Mouse (Mus musculus): ENCODE data around the gene Sult2b1.

The Sult2b1 gene

DNA sequence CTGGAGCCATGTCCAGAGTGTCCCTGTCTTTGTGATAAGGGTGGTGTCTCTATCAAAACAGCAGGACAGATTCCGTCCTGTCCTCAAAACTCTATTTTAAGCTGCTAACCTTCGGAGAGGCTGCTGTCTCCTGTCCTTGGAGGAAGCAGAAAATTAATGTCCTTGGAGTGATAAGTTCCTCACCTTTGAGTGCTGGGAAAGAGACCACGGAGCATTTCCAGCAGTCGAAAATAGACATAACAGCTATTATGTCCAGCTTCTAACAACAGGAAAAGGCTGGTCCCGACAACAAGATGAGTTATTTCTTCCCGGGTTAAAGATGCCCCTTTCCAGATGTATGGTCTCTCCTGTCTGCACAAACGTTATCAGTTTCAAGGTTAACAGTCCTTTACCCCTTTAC is 9.2 kb downstream of the Sult2b1 start:
- no peak for DNase-seq (ENCODE audit: extremely low read depth, low read depth)

DNA sequence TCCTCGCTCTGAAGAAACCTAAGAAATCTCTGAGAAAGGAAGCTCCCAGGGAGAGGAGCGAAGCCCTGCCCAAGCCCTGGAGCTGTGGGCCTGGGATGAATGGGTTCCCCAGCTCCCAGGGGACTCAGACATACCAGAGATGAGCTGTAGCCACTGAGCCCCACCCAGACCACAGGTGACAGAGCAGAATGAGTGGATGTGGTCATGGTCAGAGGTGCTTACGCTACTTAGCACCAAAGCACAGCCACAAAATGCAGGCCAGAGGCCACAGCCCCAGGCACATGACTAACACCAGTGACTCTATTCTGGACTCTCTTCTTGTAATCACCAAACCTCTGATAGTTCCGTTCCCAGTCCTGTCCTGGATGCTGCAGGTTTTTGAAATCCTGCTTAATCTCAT is 13.4 kb downstream of the Sult2b1 start:
- no peak for DNase-seq (ENCODE audit: extremely low read depth, low read depth)

DNA sequence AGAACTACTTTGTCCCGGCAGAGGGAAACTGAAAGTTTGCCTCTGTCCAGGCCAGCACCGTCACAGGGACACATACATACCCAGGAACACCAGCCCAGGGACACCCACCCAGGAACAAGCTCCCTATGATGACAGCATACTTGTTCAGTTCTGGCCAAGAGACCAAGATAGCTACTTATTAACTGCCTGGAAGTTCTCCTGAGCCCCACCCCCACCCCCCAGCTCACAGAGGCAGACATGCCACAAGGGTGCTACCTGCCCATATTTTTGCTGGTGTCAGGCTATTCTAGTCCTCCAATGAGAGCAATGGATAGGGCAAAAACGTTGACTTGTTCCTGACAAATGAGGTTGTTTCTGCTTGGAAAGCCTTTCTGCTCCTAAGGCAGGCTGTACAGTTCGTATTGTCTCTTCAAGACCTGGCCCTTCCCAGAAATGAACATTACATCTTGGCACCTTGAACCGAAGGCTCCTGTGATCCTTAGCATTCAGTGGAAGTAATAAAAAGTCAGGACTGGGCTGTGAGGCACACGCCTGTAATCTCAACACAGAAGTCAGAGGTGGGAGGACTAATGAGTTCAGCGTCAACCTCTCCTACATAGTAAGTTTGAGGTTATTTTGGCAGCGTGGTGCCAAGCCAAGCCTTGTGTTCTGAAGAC is 13.9 kb downstream of the Sult2b1 start:
- no peak for DNase-seq (ENCODE audit: extremely low read depth, low read depth)

DNA sequence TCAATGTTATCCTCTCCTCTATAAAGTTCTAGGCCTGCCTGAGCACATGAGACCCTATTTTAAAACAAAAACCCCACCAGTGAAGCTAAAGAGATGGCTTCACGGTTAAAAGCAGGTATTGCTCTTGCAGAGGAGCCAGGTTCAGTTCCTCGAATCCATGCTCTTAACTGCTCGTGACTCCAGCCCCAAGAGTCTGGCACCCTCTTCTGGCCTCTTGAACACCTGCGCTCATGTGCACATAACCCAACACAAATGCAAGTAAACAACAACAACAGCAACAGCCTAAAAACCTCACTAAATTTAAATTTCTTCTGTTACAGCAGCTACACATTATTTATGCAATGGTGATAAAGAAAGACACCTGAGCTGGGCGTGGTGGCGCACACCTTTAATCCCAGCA is 17.0 kb downstream of the Sult2b1 start:
- no peak for DNase-seq (ENCODE audit: extremely low read depth, low read depth)

DNA sequence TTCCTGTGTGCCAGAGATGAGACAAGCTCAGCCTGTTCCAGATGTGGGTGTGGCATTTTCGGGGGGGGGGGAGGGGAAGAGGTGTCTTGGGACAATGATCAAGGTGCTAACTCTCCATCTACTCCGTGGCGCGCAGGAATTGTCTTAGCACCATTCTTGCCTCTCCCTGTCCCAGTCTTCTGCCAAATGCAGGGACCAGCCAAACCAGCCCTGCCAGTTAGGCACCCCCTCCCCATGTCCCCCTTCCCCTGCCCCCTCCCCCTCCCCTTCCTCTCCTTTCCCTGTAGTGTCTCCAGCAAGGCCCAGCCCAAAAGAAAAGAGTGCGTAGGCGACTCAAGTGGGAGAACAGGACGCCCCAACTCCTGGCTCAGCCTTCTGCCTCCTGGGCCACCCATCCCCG is 17.7 kb downstream of the Sult2b1 start:
- DNase-seq (ENCODE audit: extremely low read depth, low read depth) = no peak

DNA sequence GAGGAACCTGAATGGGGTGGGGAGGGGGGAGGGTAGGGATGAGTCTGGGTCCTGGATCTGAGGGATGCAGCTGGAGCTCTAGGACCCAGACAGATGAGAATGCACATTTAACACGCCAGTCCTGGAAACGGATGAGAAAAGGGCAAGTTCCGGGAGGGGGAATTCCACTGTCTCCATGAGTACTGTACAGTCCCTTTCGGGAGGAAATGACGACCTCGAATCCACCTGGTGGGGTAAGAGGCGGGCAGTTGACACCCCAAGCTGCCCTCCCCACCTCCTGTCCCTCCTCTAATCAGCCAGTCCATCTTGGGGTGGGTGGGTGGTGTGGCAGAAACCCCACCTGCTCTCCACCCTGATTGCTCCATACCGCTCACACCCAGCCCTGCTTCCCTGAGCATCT is 18.5 kb downstream of the Sult2b1 start:
- DNase-seq (ENCODE audit: extremely low read depth, low read depth) = no peak

DNA sequence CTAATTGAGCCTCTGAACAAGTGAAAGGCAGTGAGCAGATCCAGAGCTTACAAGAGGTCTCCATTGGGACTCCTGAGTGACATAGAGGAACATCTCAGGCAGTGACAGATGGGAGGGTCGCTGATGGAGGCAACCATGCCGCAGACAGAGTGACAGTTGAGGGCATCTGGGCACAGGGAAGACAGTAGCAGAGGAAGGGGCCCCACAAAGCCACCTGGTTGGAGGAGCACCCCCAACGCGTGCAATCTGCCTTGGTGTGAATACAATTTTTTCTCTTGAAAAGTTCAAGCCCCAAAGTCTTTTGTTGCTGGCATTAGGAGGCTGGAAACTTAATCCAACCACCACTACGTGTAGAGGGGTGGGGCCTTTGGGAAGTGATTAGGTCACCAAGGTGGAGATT is 24.3 kb downstream of the Sult2b1 start:
- no peak for DNase-seq (ENCODE audit: extremely low read depth, low read depth)

DNA sequence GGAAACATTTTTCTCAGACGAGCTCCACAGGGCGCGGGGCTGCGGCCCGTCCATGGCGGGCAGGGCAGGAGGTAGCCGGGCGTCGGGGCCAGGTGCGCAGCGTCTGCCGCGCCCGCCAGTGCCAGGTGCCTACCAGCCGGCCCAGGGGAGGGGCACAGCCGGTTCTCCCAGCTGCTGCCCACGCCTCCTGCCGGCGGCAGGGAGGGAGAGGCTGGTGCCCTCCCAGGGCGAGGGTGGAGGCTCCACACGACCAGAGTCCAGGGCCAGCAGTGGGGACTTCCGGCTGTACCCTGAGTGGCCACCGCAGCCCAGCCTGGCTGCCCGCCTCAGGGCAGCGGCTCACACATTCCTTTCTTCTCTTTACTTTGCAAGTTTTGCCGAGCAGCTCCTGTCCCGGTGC is 25.1 kb downstream of the Sult2b1 start:
- no peak for DNase-seq (ENCODE audit: extremely low read depth, low read depth)

DNA sequence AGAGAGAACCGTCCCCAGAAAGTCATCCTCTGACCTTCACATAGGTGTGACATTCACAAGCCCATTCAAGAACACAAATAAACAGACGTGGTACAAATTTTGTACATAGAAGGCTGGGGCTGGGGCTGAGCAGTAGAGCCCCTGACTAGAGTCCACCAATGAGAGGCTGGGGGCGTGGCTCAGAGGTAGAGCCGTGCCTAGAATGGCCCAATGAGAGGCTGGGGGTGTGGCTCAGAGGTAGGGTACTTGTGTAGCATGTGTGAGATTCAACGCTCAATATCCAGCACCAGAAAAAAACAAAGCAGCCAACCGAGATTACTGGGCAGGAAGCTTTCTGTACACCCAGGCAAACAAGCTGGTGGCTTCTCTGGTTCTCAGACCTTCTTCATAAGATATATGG is 28.8 kb downstream of the Sult2b1 start:
- no peak for DNase-seq (ENCODE audit: extremely low read depth, low read depth)

DNA sequence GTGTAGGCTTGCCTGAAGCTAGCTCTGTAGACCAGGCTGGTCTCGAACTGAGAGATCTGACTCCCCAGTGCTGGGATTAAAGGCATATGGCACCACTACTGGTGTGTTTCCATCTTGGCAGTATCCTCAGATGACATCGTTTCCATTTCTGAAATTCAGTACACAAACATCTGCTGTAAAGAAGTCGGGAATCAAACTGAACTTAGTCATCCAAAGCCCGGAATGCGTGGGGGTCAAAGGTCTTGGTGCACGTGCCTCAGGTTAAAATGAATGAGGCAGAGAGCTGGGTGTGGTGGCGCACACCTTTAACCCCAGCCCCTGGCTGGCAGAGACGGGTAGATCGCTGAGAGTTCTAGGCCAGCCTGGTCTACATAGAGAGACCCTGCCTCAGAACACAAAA is 34.3 kb downstream of the Sult2b1 start:
- no peak for DNase-seq (ENCODE audit: extremely low read depth, low read depth)

DNA sequence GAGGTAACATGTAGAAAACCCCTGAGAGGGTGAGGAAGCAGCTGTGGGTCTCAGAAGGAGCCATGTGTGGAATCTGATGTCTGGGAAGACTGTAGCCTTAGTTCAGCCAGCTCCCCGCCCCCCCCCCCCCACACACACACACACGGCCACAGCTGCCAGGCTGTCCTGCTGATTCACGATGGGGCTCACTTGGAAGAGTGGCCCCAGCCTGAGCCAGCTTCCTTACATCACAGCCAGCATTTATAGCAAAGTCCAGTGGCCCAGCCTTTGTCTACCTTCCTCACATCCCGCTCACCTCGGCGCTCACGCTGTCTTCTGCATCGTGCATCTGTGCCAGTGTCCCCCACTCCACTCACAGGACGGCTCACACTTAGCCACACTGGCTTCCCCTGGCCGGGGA is 35.1 kb downstream of the Sult2b1 start:
- DNase-seq (ENCODE audit: extremely low read depth, low read depth) = no peak

DNA sequence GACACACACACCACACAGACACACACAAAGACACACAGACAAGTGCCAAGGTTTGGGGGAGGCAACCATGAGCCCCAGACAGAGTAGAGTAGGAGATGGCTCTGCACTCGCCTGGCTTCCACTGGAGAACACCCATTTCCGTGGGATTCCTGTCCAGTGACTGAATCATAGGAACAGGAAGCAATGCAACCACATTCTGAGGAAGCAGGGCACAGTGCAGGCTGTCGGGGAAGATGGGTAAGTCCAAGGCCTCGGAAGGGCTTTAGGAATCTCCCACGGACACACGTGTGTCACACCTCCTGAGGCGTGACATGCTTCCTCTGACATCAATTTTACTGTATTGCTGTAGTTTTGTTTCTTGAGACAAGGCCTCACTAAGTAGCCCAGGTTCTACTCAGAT is 36.4 kb downstream of the Sult2b1 start:
- DNase-seq (ENCODE audit: extremely low read depth, low read depth) = no peak

DNA sequence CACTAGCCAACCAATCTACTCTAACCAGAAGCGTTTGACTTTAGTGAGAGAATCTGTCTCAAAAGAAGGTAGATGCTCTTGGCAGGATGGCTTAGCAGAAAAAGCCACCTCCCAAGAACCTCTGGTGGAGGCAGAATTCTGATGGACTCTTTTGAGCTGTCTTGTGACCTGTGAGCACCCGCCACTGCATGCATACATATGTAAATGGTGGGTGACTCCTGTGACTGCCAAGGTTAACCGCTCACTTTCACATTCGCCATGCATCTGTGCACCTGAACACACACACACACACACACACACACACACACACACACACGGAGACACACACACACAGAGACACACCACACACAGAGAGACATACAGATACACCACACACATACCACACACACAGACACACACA is 37.0 kb downstream of the Sult2b1 start:
- DNase-seq (ENCODE audit: extremely low read depth, low read depth) = no peak

DNA sequence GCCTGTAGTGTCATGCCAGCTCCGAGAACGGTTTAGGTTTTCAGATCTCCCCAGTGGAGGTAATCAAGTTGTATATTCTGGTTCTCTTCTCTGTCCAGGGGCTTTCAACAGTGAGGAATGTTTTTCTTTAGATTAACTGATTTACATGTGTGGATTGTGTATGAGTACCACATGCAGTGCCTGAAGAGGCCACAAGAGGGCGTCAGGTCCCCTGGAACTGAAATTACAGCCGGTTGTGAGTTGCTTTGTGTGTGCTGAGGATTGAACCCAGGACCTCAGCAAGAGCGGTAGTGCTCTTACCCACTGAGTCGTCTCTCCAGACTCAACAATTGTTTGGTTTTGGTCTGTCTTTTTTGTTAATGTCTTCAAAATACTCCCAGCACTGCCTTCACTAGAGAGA is 38.0 kb downstream of the Sult2b1 start:
- DNase-seq (ENCODE audit: extremely low read depth, low read depth) = no peak

DNA sequence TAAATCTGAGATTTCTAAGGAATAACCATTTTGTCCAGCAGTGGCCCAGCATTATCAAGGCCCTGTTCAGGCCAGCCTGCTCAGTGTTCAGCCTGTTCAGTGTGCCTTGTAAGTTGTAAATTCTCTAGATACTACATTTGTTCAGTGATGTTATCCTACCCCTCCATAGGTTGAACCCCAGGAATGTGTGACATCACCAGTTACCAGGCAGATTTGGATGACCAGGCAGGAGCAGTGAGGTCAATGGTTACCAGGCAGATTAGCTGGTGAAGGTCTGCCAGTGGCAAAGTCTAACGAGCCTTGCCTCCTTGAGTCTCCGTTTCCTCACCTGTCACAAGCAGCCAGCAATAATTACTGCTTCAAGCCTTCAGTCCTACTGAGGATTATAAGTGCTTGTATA is 40.1 kb downstream of the Sult2b1 start:
- DNase-seq (ENCODE audit: extremely low read depth, low read depth) = peak; percentile 49

DNA sequence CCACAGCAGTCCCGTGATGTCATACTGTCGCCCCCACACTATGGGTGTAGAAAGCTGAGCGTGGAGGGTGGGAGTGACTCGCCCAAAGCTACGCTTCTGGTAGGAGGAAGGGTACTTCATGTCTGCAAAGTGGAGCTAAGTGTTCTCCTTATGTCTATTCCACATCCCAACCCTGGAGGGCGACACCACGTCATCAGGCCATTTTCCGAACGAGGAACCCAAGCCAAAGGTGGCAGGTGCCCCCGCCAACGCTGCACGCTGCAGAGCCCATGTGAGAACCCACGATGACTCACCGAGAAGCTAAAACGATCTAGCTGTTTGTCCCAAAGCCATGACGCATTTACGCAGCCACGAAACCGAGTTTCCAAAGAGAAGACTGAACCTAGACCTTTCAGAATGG is 42.1 kb downstream of the Sult2b1 start:
- DNase-seq (ENCODE audit: extremely low read depth, low read depth) = no peak

DNA sequence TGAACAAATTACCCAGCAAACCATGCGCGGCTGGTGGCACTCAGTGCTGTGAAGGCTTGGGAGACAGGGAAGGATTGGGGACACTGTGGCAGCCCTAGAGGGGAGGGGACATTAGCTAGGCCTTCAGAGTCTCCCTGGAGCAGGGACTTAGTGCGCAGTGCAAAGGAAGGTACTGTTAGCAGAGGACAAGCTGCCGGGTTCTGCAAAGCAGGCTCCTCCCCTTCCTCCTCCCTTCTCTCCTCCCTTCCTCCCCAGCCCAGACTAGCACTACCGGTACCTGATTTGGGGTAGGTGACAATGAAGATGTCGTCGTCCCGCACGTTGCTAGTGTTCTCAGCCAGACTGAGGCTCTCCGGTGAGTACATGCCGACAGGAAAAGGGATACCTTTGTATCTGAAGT is 42.7 kb downstream of the Sult2b1 start:
- no peak for DNase-seq (ENCODE audit: extremely low read depth, low read depth)

DNA sequence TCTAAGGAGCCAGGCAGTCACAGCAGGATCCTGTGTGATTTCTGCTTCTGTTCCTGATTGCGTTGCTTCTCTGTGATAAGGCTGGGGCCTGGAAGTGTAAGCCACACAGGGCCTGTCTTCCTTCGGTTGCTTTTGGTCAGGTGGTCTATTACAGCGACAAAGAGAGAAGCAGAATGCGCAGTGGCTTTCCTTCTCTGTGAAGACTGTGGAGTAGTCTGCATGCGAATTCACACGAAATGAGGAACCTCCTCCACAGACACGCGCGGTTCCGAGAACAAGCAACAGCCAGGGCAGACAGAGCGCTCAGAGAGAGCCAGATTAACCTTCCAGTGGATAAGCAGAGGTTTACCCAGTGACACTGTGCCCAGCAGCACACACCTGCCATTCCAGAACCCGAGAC is 43.2 kb downstream of the Sult2b1 start:
- peak; percentile 30 for DNase-seq (ENCODE audit: extremely low read depth, low read depth)

DNA sequence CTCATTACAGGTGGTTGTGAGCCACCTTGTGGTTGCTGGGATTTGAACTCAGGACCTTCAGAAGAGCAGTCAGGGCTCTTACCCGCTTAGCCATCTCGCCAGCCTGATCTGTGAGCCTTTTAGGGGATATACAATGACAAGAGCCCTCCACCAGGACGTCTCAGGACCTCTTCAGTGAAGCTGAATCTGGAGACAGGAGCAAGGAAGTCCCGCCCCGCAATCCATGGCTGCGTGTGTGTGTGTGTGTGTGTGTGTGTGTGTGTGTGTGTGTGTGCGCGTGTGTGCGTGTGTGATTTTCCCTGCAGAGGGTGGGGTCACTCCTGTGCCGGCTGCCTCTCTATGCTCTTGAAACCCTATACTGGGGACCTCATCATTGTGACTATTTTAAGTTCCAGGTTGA is 44.6 kb downstream of the Sult2b1 start:
- DNase-seq (ENCODE audit: extremely low read depth, low read depth) = peak; percentile 39

DNA sequence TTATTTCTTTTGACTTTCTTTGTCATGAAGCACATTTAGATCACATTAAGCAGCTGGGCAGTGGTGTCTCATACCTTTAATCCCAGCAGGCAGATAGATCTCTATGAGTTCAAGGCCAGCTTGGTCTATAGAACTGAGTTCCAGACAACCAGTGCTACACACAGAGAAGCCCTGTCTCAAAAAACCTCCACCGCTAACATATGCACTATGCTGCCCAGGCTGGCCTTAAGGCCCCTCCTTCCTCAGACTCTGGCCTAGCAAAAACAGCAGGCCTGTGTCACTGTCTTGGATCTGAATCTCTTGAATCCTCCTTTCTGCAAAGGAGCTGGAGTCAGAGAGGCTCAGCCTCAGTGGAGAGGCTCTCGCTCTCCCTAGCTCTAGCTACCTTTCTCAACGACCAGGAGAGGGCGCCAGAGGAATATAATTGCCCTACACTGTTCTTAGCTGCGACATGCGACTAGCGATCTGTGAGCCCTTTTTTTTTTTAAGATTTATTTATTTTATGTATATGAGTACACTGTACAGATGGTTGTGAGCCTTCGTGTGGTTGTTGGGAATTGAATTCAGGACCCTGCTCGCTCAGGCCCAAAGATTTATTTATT is 45.2 kb downstream of the Sult2b1 start:
- DNase-seq (ENCODE audit: extremely low read depth, low read depth) = peak; percentile 57

DNA sequence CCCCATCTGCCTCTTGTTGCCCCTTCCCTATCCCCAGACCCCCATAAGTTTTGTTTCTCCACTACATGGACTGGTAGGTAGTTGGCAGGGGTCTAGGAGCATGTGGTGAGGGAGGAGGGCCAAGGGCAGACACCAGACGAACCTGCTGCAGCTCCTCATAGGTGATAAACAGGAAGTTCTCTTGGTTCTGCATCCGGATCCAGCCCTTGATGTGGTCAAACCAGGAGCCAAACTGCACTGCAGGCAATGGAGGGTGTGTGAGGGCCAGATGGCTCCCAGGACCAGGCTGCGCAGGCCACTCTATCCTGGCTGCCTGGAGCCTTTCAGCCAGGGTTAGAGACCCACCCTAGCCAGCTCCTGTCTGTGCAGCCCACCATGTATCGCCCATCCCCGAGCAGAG is 51.0 kb downstream of the Sult2b1 start:
- DNase-seq (ENCODE audit: extremely low read depth, low read depth) = no peak

DNA sequence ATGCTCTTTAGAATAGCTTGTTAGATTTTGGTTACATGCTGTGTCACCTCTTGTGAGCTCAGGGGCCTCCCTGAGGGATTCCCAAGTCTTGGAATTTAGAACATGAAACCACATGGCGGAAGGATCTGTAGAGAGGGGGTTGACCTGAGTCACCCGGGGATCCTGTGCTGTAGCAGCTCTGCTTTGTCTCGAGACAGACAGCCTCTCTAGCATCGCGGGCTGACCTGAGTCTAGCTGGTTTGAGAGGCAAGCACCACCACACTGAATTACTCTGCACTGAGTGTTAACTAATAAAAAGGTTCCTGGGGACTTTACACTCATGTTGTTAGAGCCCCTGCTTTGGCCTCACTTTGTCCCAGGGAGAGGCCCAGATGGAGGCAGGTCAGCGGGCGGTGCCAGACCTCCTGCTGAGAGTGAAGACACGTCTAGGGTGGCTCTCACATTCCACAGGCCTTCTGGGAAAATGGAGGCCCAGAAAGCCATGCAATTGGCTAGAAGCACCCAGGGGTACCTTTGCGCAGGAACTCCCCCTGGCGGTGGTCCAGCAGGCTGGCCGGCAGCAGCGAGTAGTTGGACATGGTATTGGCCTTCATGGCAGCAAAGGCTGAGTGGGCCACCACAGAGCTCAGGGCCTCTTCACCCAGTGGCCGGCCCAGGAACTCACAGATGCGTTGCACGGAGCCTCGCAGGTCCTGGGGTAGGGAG is 53.6 kb downstream of the Sult2b1 start:
- DNase-seq (ENCODE audit: extremely low read depth, low read depth) = no peak

DNA sequence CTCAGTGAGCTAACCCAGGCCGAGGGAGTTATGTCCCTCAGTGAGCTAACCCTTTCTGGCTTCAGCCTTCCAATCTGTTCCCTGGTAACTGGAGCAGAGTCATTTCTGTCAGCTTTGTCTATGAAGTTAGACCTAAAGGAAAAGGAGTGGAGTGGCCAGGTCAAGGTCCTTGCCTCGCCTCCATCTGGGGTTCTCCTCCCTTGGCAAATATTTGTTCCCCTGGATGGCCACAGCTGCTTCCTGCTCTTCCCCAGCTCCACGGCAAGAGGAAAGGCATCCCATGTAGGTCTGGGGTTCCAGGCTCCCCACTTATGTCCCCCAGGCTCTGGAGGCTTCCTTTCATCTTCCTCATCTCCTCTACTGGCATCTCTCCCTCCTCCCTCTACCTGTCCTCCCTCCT is 56.8 kb downstream of the Sult2b1 start:
- DNase-seq (ENCODE audit: extremely low read depth, low read depth) = no peak

All from MEL-GATA-1-ER (cell line).